Mouse (Mus musculus): ENCODE results near the gene Mybpc2. TPM values are rescaled to one million over a fixed set of nuclear protein-coding genes. Genes with fewer than 3 reads are reported as not detected.

Mybpc2 gene
- polyA plus RNA-seq, 1 experiment from 2014 or later, result 0.55 TPM

DNA sequence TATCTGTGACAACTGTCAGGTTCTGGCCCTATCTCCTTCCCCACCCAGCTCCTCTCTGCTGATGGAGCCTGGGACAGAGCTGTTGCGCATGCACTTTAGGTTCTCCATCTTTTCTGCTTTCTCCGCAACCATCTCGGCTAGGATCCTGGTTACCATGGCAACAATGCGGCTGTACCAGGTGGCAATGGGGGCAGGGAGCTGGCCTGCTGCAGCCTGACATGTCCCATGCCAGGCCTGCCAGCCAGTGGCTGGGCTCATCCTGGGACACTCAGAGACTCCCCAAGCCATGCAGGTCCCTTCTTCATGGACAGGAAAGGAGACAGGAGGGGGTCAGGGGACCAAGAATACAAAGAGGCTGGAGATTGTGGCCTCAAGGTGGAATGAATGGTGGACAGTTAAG, 59.9 kb downstream of the Mybpc2 start:
- DNase-seq (ENCODE audit: low spot score), result no peak

DNA sequence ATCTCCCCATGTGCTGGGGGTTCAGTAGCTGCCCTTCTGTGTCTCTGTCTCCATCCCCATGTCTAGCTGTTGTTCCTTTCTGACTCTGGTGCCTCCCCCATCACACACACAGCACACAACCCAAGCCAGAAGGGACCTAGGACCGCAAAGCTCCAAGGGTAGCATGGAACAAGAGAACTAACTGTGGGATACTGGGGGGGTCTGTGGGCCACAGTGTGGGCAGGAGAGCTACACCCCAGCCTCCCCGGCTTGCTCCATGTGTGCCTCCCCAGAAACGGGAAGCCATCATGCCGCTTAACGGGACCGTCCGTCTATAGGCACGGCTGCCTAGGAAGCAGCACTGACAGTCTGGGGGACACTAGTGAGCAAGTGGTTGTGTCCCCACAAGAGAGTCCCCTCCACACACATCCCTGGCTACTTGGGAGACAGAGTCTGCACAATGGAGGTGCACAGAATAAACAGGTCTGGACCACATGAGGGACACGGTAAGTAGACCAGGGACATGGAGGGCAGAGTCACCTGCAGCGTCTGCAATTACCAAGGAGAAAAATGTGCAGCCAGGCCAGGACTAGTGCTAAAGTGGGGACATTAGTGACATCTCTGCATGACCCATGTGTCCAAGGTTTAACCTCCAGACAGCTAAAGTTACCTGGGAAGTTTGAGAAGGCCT, 60.8 kb downstream of the Mybpc2 start:
- DNase-seq (ENCODE audit: low spot score), result no peak

DNA sequence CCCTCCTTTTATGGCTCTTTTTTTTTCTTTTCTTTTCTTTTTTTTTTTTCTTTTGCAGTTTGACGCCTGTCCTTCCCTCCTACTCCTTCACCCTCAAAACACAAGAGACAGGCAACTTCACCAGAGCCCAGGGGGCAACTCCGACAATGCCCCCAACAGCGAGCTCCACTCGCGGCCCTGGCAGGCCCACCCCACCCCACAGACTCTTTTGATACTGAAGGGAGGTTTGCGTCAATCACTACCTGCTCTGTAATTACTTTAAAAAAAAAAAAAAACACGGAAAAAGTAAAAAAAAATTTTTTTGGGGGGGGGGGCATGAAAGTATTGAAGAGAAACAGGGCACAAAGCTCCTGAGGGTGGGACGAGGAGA, 61.4 kb downstream of the Mybpc2 start:
- DNase-seq (ENCODE audit: low spot score), result no peak

DNA sequence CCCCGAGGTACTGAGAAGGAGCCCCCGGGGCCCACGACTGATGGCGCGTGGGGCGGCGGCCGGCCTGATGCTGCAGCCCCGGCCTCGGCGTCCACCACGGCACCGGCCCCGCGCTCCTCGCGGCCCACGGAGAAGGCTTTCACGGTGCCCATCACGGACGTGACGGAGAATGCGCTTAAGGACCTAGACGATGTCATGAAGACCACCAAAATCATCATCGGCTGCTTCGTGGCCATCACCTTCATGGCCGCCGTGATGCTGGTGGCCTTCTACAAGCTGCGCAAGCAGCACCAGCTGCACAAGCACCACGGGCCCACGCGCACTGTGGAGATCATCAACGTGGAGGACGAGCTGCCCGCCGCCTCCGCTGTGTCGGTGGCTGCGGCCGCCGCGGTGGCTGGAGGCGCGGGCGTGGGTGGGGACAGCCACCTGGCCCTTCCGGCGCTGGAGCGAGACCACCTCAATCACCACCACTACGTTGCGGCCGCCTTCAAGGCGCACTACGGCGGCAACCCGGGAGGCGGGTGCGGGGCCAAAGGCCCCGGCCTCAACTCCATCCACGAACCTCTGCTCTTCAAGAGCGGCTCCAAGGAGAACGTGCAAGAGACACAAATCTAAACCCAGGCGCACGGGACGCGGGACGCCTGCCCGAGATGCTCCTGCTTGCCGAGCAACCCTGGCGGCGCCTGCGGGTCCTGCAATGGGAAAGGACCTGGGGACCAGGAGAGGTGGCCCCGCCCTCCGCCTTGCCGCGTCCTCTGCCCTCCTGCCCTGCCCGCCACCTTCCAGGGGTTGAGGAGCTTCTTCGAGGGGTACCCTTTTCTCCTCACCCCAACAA, 62.0 kb downstream of the Mybpc2 start:
- peak; percentile 20 for DNase-seq (ENCODE audit: low spot score)

DNA sequence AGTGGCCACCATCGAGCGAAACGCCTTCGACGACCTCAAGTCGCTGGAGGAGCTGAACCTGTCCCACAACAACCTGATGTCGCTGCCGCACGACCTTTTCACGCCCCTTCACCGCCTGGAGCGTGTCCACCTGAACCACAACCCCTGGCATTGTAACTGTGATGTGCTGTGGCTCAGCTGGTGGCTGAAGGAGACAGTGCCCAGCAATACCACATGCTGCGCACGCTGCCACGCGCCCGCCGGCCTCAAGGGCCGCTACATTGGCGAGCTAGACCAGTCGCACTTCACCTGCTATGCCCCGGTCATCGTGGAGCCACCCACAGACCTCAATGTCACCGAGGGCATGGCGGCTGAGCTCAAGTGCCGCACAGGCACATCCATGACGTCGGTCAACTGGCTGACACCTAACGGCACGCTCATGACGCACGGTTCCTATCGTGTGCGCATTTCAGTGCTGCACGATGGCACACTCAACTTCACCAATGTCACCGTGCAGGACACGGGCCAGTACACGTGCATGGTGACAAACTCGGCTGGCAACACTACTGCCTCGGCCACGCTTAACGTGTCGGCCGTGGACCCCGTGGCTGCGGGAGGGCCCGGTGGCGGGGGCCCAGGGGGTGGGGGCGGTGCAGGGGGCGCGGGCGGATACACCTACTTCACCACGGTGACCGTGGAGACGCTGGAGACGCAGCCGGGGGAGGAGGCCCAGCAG, 62.8 kb downstream of the Mybpc2 start:
- no peak for DNase-seq (ENCODE audit: low spot score)

DNA sequence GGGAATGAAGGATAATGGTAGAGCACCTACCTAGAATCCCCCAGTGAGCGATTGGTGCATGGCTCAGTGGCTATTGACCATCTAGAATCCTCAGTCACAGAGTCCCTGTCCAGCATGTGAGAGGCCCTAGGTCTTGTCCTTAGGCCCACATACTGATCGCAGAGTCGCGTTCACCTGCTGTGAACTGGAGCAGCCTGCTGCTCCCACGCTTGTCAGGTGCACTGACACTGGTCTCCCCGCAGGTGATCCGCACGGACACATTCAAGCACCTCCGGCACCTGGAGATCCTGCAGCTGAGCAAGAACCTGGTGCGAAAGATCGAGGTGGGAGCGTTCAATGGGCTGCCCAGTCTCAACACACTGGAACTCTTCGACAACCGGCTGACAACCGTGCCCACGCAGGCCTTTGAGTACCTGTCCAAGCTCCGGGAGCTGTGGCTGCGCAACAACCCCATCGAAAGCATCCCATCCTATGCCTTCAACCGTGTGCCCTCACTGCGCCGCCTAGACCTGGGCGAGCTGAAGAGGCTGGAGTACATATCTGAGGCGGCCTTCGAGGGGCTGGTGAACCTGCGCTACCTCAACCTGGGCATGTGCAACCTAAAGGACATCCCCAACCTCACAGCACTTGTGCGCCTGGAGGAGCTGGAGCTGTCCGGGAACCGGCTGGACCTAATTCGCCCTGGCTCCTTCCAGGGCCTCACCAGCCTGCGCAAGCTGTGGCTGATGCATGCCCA, 63.5 kb downstream of the Mybpc2 start:
- no peak for DNase-seq (ENCODE audit: low spot score)

DNA sequence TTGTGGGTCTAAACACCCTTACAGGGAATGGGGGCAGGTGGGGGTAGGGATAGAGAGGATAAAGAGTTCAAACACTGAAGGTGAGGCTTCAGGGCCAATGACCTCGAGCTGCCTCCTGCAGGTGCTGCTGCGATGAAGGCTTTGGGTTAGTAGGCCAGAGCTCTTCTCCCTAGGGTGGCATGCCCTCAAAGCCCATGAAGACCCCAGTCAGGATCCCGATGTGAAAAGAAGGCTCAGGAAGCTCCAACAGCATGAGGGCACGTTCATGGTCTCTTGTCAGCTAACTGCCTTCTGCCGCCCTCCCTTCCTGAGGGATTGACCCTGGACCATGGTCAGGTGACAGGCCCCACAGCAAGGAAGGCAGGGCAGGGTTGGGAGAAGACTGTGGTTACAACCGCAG, 64.4 kb downstream of the Mybpc2 start:
- DNase-seq (ENCODE audit: low spot score), result no peak

DNA sequence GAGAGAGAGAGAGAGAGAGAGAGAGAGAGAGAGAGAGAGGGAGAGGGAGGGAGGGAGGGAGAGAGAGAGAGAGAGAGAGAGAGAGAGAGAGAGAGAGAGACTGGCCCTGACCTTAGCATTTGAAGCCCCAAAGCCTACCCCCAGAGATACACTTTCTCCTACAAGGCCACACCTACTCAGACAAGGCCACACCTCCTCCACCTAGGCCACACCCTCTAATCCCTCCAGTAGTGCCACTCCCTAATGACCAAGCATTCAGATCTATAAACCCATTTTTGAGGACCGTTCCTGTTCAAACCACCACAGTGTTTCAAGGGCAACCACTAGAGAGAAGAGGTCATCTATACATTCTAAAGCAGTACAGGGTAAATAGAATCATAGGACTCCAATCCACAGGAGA, 68.2 kb downstream of the Mybpc2 start:
- no peak for DNase-seq (ENCODE audit: low spot score)

DNA sequence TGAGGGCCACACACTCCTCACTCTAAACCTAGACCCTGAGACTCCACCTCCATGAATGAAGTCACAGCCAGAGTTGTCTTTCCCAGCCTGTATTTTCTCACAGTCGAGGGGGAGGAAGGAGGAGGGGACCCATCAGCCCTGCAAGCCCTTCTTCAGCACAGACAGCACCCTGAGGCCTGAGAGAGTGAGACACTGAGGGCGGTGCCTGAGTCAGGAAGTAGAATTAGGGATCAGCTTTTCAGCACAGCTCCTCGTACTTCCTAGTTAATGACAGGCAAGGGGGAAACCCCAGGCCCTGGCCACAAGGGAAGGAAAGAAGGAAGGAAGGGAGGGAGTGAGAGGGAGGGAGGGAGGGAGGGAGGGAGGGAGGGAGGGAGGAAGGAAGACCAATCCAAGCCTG, 71.2 kb downstream of the Mybpc2 start:
- no peak for DNase-seq (ENCODE audit: low spot score)

Small RNA genes within 50 kb of the gene (microRNA-seq; reads per million reads assigned to microRNA genes)
- gene Mir7052 (ENCODE audit: borderline number of aligned reads), result not detected
- 1.2 reads per million for gene Mir7053 (ENCODE audit: borderline number of aligned reads)

Other genes with a start within 250 kb of the Mybpc2 start
- gene Clec11a, start 217.8 kb downstream of the Mybpc2 start, polyA plus RNA-seq (2015; fragmentation: Nextera tagmentation; extraction: Ambion mirVana), result 3.7 and 4.0 TPM in 2 replicates
- 0.14 and 0.29 TPM in 2 replicates for gene Shank1, start 214.4 kb downstream of the Mybpc2 start, polyA plus RNA-seq (2015; fragmentation: Nextera tagmentation; extraction: Ambion mirVana)
- gene Syt3, start 140.6 kb downstream of the Mybpc2 start, polyA plus RNA-seq (2015; fragmentation: Nextera tagmentation; extraction: Ambion mirVana), result 0.26 and 0.38 TPM in 2 replicates
- gene 1700008O03Rik, start 138.8 kb downstream of the Mybpc2 start, polyA plus RNA-seq (2015; fragmentation: Nextera tagmentation; extraction: Ambion mirVana), result 0.59 and 0.90 TPM in 2 replicates
- gene Lrrc4b, start 95.6 kb downstream of the Mybpc2 start, polyA plus RNA-seq (2015; fragmentation: Nextera tagmentation; extraction: Ambion mirVana), result 0.05 TPM in 1 of 2 replicates, not detected in the other
- gene Aspdh, start 59.3 kb downstream of the Mybpc2 start, polyA plus RNA-seq (2015; fragmentation: Nextera tagmentation; extraction: Ambion mirVana), result not detected in 2 replicates
- gene Josd2, start 56.7 kb downstream of the Mybpc2 start, polyA plus RNA-seq (2015; fragmentation: Nextera tagmentation; extraction: Ambion mirVana), result 30.6 and 37.4 TPM in 2 replicates
- gene Emc10, start 28.1 kb downstream of the Mybpc2 start, polyA plus RNA-seq (2015; fragmentation: Nextera tagmentation; extraction: Ambion mirVana), result 83.8 and 85.5 TPM in 2 replicates
- 9.5 and 13.4 TPM in 2 replicates for gene Fam71e1, start 28.1 kb downstream of the Mybpc2 start, polyA plus RNA-seq (2015; fragmentation: Nextera tagmentation; extraction: Ambion mirVana)
- 16.3 and 17.7 TPM in 2 replicates for gene Spib, start 7.4 kb upstream of the Mybpc2 start, polyA plus RNA-seq (2015; fragmentation: Nextera tagmentation; extraction: Ambion mirVana)
- 104 and 118 TPM in 2 replicates for gene Pold1, start 24.2 kb upstream of the Mybpc2 start, polyA plus RNA-seq (2015; fragmentation: Nextera tagmentation; extraction: Ambion mirVana)
- gene Nr1h2, start 29.3 kb upstream of the Mybpc2 start, polyA plus RNA-seq (2015; fragmentation: Nextera tagmentation; extraction: Ambion mirVana), result 96.9 and 101 TPM in 2 replicates
- 11.1 and 11.3 TPM in 2 replicates for gene Napsa, start 47.7 kb upstream of the Mybpc2 start, polyA plus RNA-seq (2015; fragmentation: Nextera tagmentation; extraction: Ambion mirVana)
- 0.03 TPM in 1 of 2 replicates, not detected in the other for gene Kcnc3, start 66.0 kb upstream of the Mybpc2 start, polyA plus RNA-seq (2015; fragmentation: Nextera tagmentation; extraction: Ambion mirVana)
- 0.66 and 1.0 TPM in 2 replicates for gene Myh14, start 146.2 kb upstream of the Mybpc2 start, polyA plus RNA-seq (2015; fragmentation: Nextera tagmentation; extraction: Ambion mirVana)
- not detected in 2 replicates for gene Izumo2, start 184.1 kb upstream of the Mybpc2 start, polyA plus RNA-seq (2015; fragmentation: Nextera tagmentation; extraction: Ambion mirVana)
- gene Vrk3, start 223.8 kb upstream of the Mybpc2 start, polyA plus RNA-seq (2015; fragmentation: Nextera tagmentation; extraction: Ambion mirVana), result 63.7 and 66.8 TPM in 2 replicates
- 0.82 and 1.7 TPM in 2 replicates for gene Zfp473, start 226.4 kb upstream of the Mybpc2 start, polyA plus RNA-seq (2015; fragmentation: Nextera tagmentation; extraction: Ambion mirVana)